Mouse (Mus musculus) cerebellum, adult 2 months (tissue): ENCODE data around the gene Szt2.

Source experiments
- CTCF ChIP-seq: fragments of 200-500 bp; IDR thresholded peaks from 2 replicates; pipeline ENCODE4 v1.5.1; 2011; ENCODE audit warnings: low read depth, mild to moderate bottlenecking, control low read depth, low read length, moderate library complexity, borderline replicate concordance; ENCODE audit not compliant: insufficient read depth
- POLR2A ChIP-seq: fragments of 200-500 bp; IDR thresholded peaks from 2 replicates; pipeline ENCODE4 v1.6.1; 2011; ENCODE audit warnings: low read length, control low read depth, borderline replicate concordance; ENCODE audit not compliant: insufficient read depth

DNA sequence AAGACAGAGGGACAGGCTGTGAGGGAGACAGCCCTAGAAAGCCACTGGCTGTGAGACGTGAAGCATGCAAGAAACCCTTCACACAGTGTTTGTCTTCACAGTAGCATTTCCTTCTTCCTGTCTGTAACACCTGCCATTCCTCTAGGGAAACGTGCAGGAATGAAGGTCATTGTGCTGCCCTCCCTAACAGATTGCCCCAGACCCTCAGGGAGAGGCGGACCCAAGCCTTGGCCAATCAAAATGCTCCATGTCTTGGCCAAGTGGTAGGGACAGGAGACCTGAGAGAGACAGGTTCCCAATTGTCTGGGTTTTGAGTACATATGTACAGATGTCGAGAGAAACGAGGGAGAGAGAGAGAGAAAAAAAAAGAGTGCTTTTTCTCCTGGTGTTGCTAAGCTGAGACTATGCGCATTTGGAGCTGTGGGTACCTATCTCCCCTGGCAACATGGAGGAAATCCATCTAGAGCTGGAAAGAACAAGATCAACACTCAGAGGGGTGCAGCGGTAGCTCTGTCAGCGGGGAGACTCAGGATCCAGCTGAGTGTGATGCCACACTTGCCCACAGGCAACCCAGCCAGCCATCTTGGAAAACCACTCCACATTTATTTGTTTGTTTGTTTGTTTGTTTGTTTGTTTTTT is 89.2 kb downstream of the Szt2 start:
- TF ChIP-seq POLR2A (no peak), CTCF (no peak)
